Mouse (Mus musculus): ENCODE measurements around the gene Phox2a.

DNA sequence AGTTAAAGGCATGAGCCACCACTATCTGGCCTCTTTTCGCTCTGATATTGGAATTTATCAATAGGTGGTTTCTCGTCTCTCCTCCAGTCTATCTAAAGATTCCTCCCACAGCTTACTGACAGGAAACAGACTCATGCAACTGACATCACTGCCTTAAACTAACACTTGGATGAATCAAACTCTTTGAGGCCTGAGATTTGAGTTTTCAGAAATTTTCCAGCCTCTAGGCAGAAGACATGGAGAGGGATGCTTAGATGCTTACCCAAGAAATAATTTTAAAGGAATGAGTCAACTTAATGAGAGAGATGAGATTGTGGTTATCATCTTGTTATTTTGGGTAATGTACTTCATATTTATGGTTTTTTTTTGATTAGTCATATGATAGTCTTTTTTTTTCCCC lies 35.7 kb downstream of the Phox2a start:
- TF ChIP-seq CTCF (IDR thresholded peaks at IDR 0.05; ENCODE audit: extremely low read depth, insufficient read depth, low read length) (no peak), POLR2A (IDR thresholded peaks at IDR 0.05; ENCODE audit: extremely low read depth, insufficient read depth, low read length) (no peak)

Measured in cortical plate, adult 2 months (tissue).